Mouse (Mus musculus) heart, embryonic 11.5 days (tissue): ENCODE measurements at regions not wholly inside any gene's neighbourhood (a gene's known extent, or its start where the extent isn't known, plus 50 kb on each side); places are given as distances from the start of the nearest gene placed in this dataset.

ENCODE experiments used
- ATAC-seq: fragments of 200-750 bp; cut with Nextera tagmentation; replicated peaks from 2 replicates; pipeline ENCODE4 v1.8.0; 2017; ENCODE audit warnings: moderate library complexity; ENCODE audit not compliant: insufficient number of reproducible peaks, low FRiP score, low TSS enrichment
- H3K27ac ChIP-seq: fragments of 300-500 bp; sonication (generic); 2 replicates; pipeline ENCODE4 v1.5.1; 2014; ENCODE audit warnings: mild to moderate bottlenecking, low read depth, low read length
- H3K27me3 ChIP-seq: fragments of 300-500 bp; sonication (generic); 2 replicates; pipeline ENCODE4 v1.6.1; 2014; ENCODE audit warnings: mild to moderate bottlenecking, low read length, mixed read lengths; ENCODE audit not compliant: control insufficient read depth, insufficient read depth
- H3K36me3 ChIP-seq: fragments of 300-500 bp; sonication (generic); 2 replicates; pipeline ENCODE4 v1.6.1; 2014; ENCODE audit warnings: mild to moderate bottlenecking, low read length, moderate library complexity, mixed read lengths; ENCODE audit not compliant: control insufficient read depth, insufficient read depth
- H3K4me1 ChIP-seq: fragments of 300-500 bp; sonication (generic); 2 replicates; pipeline ENCODE4 v1.6.1; 2014; ENCODE audit warnings: low read length; ENCODE audit not compliant: control insufficient read depth, insufficient read depth
- H3K4me2 ChIP-seq: fragments of 300-500 bp; sonication (generic); 2 replicates; pipeline ENCODE4 v1.6.1; 2014; ENCODE audit warnings: mild to moderate bottlenecking, moderate library complexity
- H3K4me3 ChIP-seq: fragments of 300-500 bp; sonication (generic); 2 replicates; pipeline ENCODE4 v1.5.1; 2014; ENCODE audit warnings: low read depth, low read length
- H3K9ac ChIP-seq: fragments of 300-500 bp; sonication (generic); 2 replicates; pipeline ENCODE4 v1.6.1; 2014; ENCODE audit warnings: mild to moderate bottlenecking, low read depth, low read length, moderate library complexity
- H3K9me3 ChIP-seq: fragments of 300-500 bp; sonication (generic); replicated peaks from 2 replicates; pipeline ENCODE4 v1.6.1; 2016; ENCODE audit warnings: low read length; ENCODE audit not compliant: control insufficient read depth
- WGBS: fragments of 180-500 bp; shearing (Covaris S2); extraction: QIAGEN DNeasy Blood & Tissue Kit; methylation state at CpG from one replicate; pipeline ENCODE4 v1.1.7; 2014; ENCODE audit not compliant: insufficient replicate concordance; 5-methylcytosine and 5-hydroxymethylcytosine counted together

DNA sequence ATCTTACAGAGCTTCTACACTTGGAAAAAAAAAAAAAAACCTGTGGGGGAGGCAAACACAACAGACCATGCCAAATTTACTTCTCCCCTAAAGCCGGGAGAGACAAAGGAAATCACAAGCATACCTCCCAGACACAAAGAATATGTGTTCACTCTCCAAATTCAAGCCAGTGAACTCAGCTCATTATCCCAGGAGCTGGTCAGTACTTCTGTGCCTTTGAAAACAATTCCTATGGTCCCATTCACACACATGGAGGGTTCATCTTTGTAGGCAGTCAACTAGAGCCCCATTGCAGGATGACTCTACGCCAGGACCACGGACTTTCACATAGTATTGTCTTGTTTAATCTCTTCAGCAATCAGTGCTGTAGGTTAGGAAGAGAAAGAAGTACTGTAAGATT, 89.0 kb upstream of the Id4 start:
- H3K27ac ChIP-seq: no peak overlapping the region
- H3K36me3 ChIP-seq: no peaks in the 10 kb centered on the region
- WGBS: 64% methylated on average over 3 of the region's 3 CpGs
- H3K4me2 ChIP-seq: no peak overlapping the region
- no peak overlapping the region for H3K9ac ChIP-seq
- no peak overlapping the region for H3K4me3 ChIP-seq
- ATAC-seq: no peak
- peaks cover 3% of the 10 kb centered on the region; the same call in 1 of the 2 replicates for H3K4me1 ChIP-seq
- no peaks in the 10 kb centered on the region for H3K27me3 ChIP-seq
- no peaks in the 10 kb centered on the region for H3K9me3 ChIP-seq

DNA sequence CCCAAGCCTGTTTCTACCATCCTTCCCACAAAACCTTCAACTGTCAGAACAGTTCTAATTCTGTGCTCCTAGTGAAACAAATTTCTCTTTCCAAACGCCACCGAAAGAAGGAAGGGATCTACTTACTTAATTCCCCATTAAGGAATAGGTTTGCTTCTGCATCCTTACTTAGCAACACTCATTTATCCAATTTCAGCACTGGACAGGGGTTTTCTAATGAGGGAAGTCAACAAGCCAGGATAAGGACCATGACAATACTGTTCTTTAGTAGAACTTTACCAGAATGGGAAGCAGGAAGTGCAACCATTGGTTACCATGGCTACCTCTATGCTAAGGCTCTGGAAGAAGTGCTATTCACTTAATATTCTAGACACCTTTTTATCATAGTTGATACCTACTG, 68.6 kb upstream of the Id4 start:
- no peaks in the 10 kb centered on the region for H3K9me3 ChIP-seq
- H3K9ac ChIP-seq: no peak overlapping the region
- no peaks in the 10 kb centered on the region for H3K27me3 ChIP-seq
- H3K27ac ChIP-seq: no peak overlapping the region
- H3K4me3 ChIP-seq: no peak overlapping the region
- no peak overlapping the region for H3K4me2 ChIP-seq
- no peaks in the 10 kb centered on the region for H3K36me3 ChIP-seq
- H3K4me1 ChIP-seq: no peaks in the 10 kb centered on the region
- ATAC-seq: no peak
- 71% methylated on average over 2 of the region's 2 CpGs for WGBS

DNA sequence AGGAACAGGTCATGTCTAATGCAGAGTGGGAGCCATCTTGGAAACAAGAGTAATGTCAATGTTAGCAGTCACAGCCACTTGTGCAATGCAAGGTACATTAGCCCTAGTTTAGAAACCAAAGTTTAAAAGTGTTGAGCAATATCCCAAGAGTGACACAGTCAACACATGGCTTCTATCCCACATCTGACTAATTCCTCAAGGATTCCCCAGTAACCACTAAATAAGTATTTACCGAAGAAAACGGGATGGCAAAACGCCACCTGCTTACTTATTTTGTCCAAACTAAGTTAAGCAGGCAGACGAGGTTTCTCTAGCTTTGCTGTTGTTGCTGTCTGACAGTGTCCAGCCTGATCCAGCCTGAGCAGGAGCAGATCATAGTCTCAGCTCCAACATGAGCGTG, 67.1 kb upstream of the Id4 start:
- Histone ChIP-seq H3K4me3 (no peak overlapping the region), H3K9ac (no peak overlapping the region), H3K4me2 (no peak overlapping the region), H3K27me3 (no peaks in the 10 kb centered on the region), H3K9me3 (no peaks in the 10 kb centered on the region), H3K4me1 (no peaks in the 10 kb centered on the region), H3K36me3 (no peaks in the 10 kb centered on the region), H3K27ac (no peak overlapping the region)
- no peak for ATAC-seq
- 78% methylated on average over 5 of the region's 5 CpGs for WGBS

DNA sequence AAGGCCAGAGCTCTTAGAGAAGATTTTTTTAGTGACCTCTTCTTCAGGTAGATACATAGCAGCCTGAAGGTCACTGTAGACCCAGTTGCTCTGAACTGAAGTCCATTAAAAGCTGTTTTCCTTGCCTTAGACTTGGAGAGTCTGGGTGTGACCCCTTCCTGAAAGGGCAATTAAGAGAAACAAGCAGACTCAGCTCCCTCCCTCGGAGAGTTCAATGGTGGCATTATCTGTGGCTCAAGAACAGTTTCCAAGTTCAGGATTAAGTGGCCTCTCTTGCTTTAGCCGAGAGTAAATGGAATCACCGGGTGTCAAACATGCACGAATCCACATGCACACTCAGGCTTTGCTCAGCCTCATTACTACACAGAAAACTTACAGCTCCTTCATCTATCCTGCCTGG, 53.2 kb upstream of the Id4 start:
- 48% methylated on average over 4 of the region's 4 CpGs for WGBS
- Histone ChIP-seq H3K4me3 (no peak overlapping the region), H3K27me3 (no peaks in the 10 kb centered on the region), H3K9ac (no peak overlapping the region), H3K9me3 (no peaks in the 10 kb centered on the region), H3K4me2 (no peak overlapping the region), H3K4me1 (no peaks in the 10 kb centered on the region), H3K36me3 (no peaks in the 10 kb centered on the region), H3K27ac (no peak overlapping the region)
- ATAC-seq: no peak
